21 mouse cellular contexts compared by ENCODE assay signal in genomic region chr4:108092741-108093397, GRCm38 (mm10). TPM values are rescaled to one million over a fixed set of nuclear protein-coding genes. Genes with fewer than 3 reads are reported as not detected.
"Had no signal": no experiment of that assay in that cellular context is flagged by ENCODE, and none has a peak within 500 bp of the region (broad histone marks: within the 10 kb centered on the region; RNA-seq: fewer than 3 reads in every experiment).

No protein-coding gene starts in this region.

- DNase-seq: kidney, adult 2 months; kidney, postnatal 25 days; left cerebral cortex, postnatal 4 days; liver, postnatal 0 days; retina, postnatal 1 day; thymus, adult 18-20 months; thymus, postnatal 36 days had no signal

- H3K4me2 ChIP-seq: limb, embryonic 12.5 days; limb, embryonic 15.5 days; liver, embryonic 11.5 days; midbrain, embryonic 13.5 days; neural tube, embryonic 13.5 days had no signal

- H3K4me3 ChIP-seq: limb, embryonic 12.5 days; limb, embryonic 15.5 days; megakaryocyte, embryonic 14.5 days; midbrain, embryonic 10.5 days; midbrain, embryonic 13.5 days; myocyte; neural tube, embryonic 13.5 days had no signal

- H3K9me3 ChIP-seq: limb, embryonic 12.5 days; limb, embryonic 15.5 days; megakaryocyte, embryonic 14.5 days; midbrain, embryonic 10.5 days; midbrain, embryonic 13.5 days; neural tube, embryonic 13.5 days had no signal

- H3K27me3 ChIP-seq: limb, embryonic 12.5 days; limb, embryonic 15.5 days; megakaryocyte, embryonic 14.5 days; midbrain, embryonic 13.5 days; neural tube, embryonic 13.5 days had no signal

- H3K4me1 ChIP-seq: limb, embryonic 12.5 days; limb, embryonic 15.5 days; megakaryocyte, embryonic 14.5 days; midbrain, embryonic 10.5 days; midbrain, embryonic 13.5 days; neural tube, embryonic 13.5 days had no signal

- ATAC-seq: inflammation-experienced regulatory T-cells, adult 6 months; intestine, postnatal 0 days; liver, postnatal 0 days; midbrain, embryonic 13.5 days; midbrain, embryonic 16.5 days had no signal

- H3K9ac ChIP-seq: limb, embryonic 12.5 days; limb, embryonic 15.5 days; liver, embryonic 14.5 days; liver, postnatal 0 days; midbrain, embryonic 13.5 days; neural tube, embryonic 13.5 days had no signal

- H3K27ac ChIP-seq: kidney, postnatal 0 days; limb, embryonic 12.5 days; limb, embryonic 15.5 days; liver, embryonic 14.5 days; midbrain, embryonic 10.5 days; midbrain, embryonic 13.5 days; neural tube, embryonic 13.5 days had no signal

RNA-seq across cellular contexts. Expression of gene Podn, which starts 3.4 kb away (rescaled TPM):
- total RNA-seq: monocyte, adult 5-6 weeks had no signal
- polyA plus RNA-seq: inflammation-experienced regulatory T-cells, adult 6 months had no signal
